ENCODE assay signal across 11 mouse cellular contexts in the genomic region with DNA sequence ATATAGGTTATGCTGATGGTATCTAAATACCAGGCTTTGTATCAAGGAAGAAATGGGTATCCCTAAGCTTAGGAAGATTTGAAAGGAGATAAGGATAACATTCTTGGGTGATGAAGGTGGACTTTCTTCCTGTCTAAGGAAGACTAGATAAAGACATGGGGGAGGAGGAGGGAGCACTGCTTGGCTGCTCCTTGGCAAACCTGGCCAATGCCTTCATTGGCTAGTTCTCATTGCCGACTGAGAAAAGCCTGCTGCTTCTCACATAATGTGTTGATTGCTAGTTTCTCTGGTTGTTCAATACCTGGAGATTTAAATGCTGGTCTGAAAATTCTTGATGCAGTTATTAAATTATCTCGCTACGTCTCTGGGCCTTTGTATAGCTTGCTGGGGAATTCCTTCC.
"Had no signal": no experiment of that assay in that cellular context is flagged by ENCODE, and none has a peak within 500 bp of the region (broad histone marks: within the 10 kb centered on the region; RNA-seq: fewer than 3 reads in every experiment).

No protein-coding gene starts in this region.

- H3K9ac ChIP-seq: liver, embryonic 15.5 days had no signal

- ATAC-seq: lung, postnatal 0 days had no signal

- DNase-seq: kidney, adult 2 months; kidney, postnatal 25 days; lung, adult 2 months; lung, postnatal 36 days; right cerebral cortex, postnatal 14 days; thymus, postnatal 36 days had no signal

- H3K36me3 ChIP-seq: limb, embryonic 10.5 days; liver, embryonic 15.5 days had no signal

- H3K9me3 ChIP-seq: limb, embryonic 10.5 days; liver, embryonic 15.5 days had no signal

- H3K4me1 ChIP-seq: liver, embryonic 15.5 days had no signal

- H3K27ac ChIP-seq: left cerebral cortex, adult 2 months; limb, embryonic 10.5 days; liver, embryonic 15.5 days had no signal

- H3K27me3 ChIP-seq: liver, embryonic 15.5 days had no signal

- H3K4me3 ChIP-seq: left cerebral cortex, adult 2 months; limb, embryonic 10.5 days; liver, embryonic 15.5 days had no signal

- H3K4me2 ChIP-seq: liver, embryonic 11.5 days; liver, embryonic 15.5 days had no signal
